Mouse (Mus musculus) heart, embryonic 14.5 days (tissue): ENCODE measurements at regions not wholly inside any gene's neighbourhood (a gene's known extent, or its start where the extent isn't known, plus 50 kb on each side); places are given as distances from the start of the nearest gene placed in this dataset.
"Not testable (repeated sequence)": the region's sequence is repeated elsewhere in the genome, so short reads cannot be mapped to it uniquely, and the experiment has no call there.

Experiments used
- ATAC-seq: fragments of 200-750 bp; cut with Nextera tagmentation; 2 replicates; pipeline ENCODE4 v1.8.0; 2017; ENCODE audit warnings: low read depth, moderate TSS enrichment; ENCODE audit not compliant: insufficient number of reproducible peaks, insufficient read depth, low FRiP score
- H3K27ac ChIP-seq, 2 experiments: fragments of 200-500 bp in 1 of 2; fragments of 300-500 bp in 1 of 2; sonication (generic) in 1 of 2; replicated peaks in 1 of 2; 2 replicates each; pipeline ENCODE4 v1.5.1; 2012 to 2014; ENCODE audit warnings: low read depth in 2 of 2, low read length in 2 of 2, control low read depth in 1 of 2, mild to moderate bottlenecking in 1 of 2, mixed read lengths in 1 of 2; ENCODE audit not compliant: control insufficient read depth in 1 of 2, insufficient read depth in 1 of 2
- H3K27me3 ChIP-seq: fragments of 300-500 bp; sonication (generic); 2 replicates; pipeline ENCODE4 v1.6.1; 2014; ENCODE audit warnings: mild to moderate bottlenecking, low read length, control low read depth; ENCODE audit not compliant: control insufficient read depth, insufficient read depth
- H3K36me3 ChIP-seq: fragments of 300-500 bp; sonication (generic); 2 replicates; pipeline ENCODE4 v1.6.1; 2014; ENCODE audit warnings: mild to moderate bottlenecking, control low read depth, low read length, mixed read lengths; ENCODE audit not compliant: control insufficient read depth, insufficient read depth
- H3K4me1 ChIP-seq, 2 experiments: fragments of 200-500 bp in 1 of 2; fragments of 300-500 bp in 1 of 2; sonication (generic) in 1 of 2; 2 replicates each; pipeline ENCODE4 v1.6.1; 2012 to 2014; ENCODE audit warnings: low read length in 2 of 2, control low read depth in 1 of 2, mixed read lengths in 1 of 2; ENCODE audit not compliant: control insufficient read depth in 2 of 2, insufficient read depth in 2 of 2
- H3K4me2 ChIP-seq: fragments of 300-500 bp; sonication (generic); 2 replicates; pipeline ENCODE4 v1.6.1; 2014; ENCODE audit warnings: mild to moderate bottlenecking, low read length
- H3K4me3 ChIP-seq, 2 experiments: fragments of 200-500 bp in 1 of 2; fragments of 300-500 bp in 1 of 2; sonication (generic) in 1 of 2; 2 replicates each; pipeline ENCODE4 v1.5.1; 2012 to 2014; ENCODE audit warnings: low read length in 2 of 2, mild to moderate bottlenecking in 2 of 2, control low read depth in 1 of 2, low read depth in 1 of 2, moderate library complexity in 1 of 2; ENCODE audit not compliant: control insufficient read depth in 1 of 2, insufficient read depth in 1 of 2
- H3K9ac ChIP-seq: fragments of 300-500 bp; sonication (generic); 2 replicates; pipeline ENCODE4 v1.6.1; 2014; ENCODE audit warnings: mild to moderate bottlenecking, low read length
- H3K9me3 ChIP-seq: fragments of 300-500 bp; sonication (generic); 2 replicates; pipeline ENCODE4 v1.6.1; 2016; ENCODE audit warnings: low read length, control low read depth; ENCODE audit not compliant: control insufficient read depth
- WGBS: fragments of 180-500 bp; shearing (Covaris S2); extraction: QIAGEN DNeasy Blood & Tissue Kit; methylation state at CpG from one replicate; pipeline ENCODE4 v1.1.7; 2014; 5-methylcytosine and 5-hydroxymethylcytosine counted together

DNA sequence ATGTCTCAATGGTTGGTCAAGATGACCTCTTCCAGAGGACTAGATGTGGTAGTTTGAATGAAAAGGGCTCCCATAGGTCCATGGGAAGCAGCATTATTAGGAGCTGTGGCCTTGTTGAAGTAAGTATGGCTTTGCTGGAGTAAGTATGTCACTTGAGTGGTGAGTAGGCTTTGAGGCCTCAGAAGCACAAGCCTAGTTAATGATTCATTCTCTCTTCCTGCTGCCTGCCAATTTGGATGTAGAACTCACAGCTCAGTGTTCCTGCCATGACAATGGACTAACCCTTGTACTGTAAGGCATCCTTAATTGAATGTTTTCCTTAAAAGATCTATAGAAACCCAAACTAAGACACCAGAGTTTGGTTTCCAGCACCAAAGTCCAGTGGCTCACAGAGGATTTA lies 188.8 kb downstream of the Trmt11 start:
- Histone ChIP-seq H3K4me1 (no peaks in the 10 kb centered on the region), H3K4me3 (no peak overlapping the region), H3K27ac (no peak overlapping the region), H3K36me3 (no peaks in the 10 kb centered on the region), H3K4me2 (no peak overlapping the region), H3K9ac (no peak overlapping the region), H3K27me3 (peaks cover 21% of the 10 kb centered on the region), H3K9me3 (no peaks in the 10 kb centered on the region)
- ATAC-seq: no peak

DNA sequence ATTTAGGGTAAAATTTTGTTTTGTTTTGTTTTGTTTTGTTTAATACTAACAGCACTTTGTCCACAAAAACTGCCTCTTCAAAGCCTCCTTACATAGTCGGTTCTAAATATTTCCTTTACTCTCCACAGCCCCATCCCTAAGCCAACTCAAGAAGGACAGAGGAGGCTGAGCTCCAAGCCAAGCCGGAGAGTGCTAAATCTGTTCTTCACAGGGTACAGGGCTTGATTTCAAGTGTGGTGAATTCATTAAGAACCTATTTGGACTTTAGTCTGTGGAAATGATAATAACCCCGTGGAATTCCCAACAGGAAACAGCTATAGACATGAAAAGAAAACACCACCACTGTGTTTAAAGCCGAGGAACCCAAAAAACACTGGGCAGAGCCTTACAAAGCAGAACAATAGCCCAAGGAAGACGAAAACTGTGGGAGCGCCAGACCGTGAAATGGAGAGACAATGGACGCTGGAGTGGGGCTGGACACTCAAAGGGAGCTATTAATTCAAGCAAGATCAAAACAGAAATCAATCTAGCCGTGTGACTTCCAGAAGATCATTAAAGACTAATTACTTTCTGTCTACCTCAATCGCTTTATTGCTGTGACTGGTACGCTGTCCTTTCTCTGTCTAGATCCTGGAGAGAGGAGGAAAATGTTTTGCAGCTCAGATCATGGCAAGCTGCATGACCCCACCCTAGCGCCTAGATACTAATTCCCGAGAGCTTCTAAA lies 194.7 kb downstream of the Trmt11 start:
- Histone ChIP-seq H3K36me3 (no peaks in the 10 kb centered on the region), H3K27me3 (no peaks in the 10 kb centered on the region), H3K27ac (no peak overlapping the region), H3K4me2 (no peak overlapping the region), H3K9ac (no peak overlapping the region), H3K4me3 (no peak overlapping the region), H3K4me1 (no peaks in the 10 kb centered on the region), H3K9me3 (no peaks in the 10 kb centered on the region)
- 69% methylated on average over 13 of the region's 13 CpGs for whole genome bisulfite sequencing
- no peak for ATAC-seq

DNA sequence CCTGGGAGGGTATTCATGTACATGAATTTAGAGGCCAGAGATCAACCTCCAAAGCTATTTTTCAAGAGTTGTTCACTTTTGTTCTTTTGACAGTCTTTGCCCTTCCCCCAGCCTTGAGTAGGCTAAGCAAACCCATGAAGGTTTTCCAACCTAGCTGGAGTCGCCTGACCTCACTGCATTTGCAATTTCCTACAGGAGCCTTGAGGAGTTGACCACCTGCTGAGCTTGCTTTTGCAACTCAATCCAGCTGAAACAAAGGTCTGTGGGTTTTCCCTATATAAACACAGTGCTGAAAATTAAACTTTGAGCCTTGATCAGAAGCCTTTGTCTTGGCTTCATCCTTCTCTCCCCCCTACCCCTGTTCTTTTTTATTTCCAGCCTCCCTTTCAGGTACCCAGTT lies 170.2 kb upstream of the Cenpw start:
- Histone ChIP-seq H3K9ac (no peak overlapping the region), H3K27me3 (no peaks in the 10 kb centered on the region), H3K4me1 (no peaks in the 10 kb centered on the region), H3K36me3 (no peaks in the 10 kb centered on the region), H3K4me2 (no peak overlapping the region), H3K9me3 (0 out of 2 replicates have a peak, but pooled peaks cover 2% of the 10 kb centered on the region), H3K27ac (no peak overlapping the region), H3K4me3 (no peak overlapping the region)
- 48% methylated on average over 1 of the region's 1 CpGs for WGBS
- no peak for ATAC-seq

DNA sequence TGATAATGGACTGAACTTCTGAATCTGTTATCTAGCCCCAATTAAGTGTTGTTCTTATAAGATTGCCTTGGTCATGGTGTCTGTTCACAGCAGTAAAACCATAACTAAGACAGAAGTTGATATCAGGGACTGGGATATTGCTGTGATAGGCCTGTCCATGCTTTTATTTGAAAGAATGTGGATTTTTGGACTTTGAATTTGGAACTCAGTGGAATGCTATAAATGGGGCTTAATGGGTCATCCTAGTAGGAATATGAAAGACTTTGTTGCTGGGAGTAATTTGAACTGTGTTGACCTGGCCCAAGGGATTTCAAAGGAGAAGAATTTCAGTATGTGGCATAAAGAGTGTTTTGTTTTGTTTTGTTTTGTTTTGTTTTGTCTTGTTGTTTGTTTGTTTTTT lies 160.5 kb upstream of the Cenpw start:
- H3K36me3 ChIP-seq, H3K9me3 ChIP-seq, H3K4me1 ChIP-seq, H3K4me3 ChIP-seq, H3K9ac ChIP-seq, H3K4me2 ChIP-seq, ATAC-seq, H3K27me3 ChIP-seq, H3K27ac ChIP-seq: not testable (repeated sequence)

DNA sequence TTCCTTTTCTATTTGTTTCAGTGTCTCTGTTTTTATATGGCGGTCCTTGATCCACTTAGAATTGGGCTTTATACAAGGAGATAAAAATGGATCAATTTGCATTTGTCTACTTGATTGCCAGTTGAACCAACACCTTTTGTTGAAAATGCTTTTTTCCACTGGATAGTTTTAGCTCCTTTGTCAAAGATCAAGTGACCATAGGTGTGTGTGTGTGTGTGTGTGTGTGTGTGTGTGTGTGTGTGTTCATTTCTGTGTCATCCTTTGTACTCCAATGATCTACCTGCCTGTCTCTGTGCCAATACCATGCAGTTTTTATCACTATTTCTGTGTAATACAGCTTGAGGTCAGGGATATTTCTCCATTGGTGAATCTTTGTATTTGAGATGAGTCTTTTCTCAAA lies 158.7 kb upstream of the Cenpw start:
- no peaks in the 10 kb centered on the region for H3K27me3 ChIP-seq
- H3K4me3 ChIP-seq: no peak overlapping the region
- H3K9ac ChIP-seq: no peak overlapping the region
- H3K27ac ChIP-seq: no peak overlapping the region
- no peaks in the 10 kb centered on the region for H3K9me3 ChIP-seq
- H3K4me2 ChIP-seq: no peak overlapping the region
- no peaks in the 10 kb centered on the region for H3K36me3 ChIP-seq
- H3K4me1 ChIP-seq: no peaks in the 10 kb centered on the region
- ATAC-seq: no peak
- 92% methylated on average over 1 of the region's 1 CpGs for whole genome bisulfite sequencing

DNA sequence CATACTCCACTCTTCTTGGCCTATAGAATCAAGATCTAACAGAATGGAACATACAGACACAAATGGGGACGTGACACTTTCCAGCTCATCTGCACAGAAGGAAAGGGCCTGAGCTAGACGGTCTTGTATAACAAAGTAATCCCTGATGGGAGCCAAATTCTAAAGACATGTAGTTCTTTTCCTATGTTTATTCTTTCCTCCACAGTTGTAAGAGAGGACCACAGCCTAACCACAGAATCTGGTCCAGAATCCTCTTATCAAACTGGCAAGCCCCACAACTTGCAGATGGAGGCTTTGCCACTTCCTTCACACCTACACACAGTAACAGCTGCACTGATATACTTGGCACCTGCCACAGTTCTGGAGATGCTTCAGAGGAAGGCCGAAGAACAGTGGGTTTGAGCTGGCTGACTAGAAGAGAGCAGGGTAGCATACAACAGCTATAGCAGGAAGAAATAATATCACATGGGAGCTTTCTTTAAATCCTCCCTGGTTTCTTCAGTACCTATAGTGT lies 142.7 kb upstream of the Cenpw start:
- WGBS: 60% methylated on average over 3 of the region's 3 CpGs
- no peaks in the 10 kb centered on the region for H3K9me3 ChIP-seq

DNA sequence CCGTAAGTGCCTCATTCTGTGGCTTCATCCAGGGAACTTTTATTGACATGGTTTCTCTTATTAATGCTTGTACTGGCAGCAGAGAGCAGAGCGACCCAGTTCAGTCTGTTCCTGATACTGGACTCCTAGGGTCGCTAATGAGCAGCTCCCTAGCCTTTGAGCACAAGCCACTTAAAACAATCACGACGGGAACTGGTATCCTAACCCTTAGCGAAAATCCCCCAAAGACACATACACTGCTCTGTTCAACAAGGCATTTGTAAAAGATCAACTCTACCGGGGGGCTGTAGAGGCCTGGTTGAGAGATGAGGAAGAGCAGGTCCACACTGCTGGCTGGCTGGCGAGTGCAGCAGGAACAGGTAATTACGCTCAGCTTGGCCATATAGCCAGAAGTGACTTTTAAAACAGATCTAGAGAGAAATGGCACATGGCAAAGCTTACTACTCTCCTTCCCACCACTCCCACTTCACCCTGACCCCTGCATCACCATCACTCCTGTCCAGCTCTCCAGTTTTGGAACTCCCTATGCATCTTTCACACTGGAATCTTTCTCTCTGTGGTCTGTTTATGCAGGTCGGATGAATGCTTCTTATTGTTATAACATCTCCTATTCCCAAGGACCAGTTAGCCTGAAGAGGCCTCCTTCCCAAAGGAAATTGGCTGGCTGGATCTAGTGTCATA lies 128.1 kb upstream of the Cenpw start:
- WGBS: 52% methylated on average over 10 of the region's 10 CpGs
- Histone ChIP-seq H3K36me3 (no peaks in the 10 kb centered on the region), H3K4me3 (no peak overlapping the region), H3K4me2 (no peak overlapping the region), H3K27me3 (no peaks in the 10 kb centered on the region), H3K9ac (no peak overlapping the region), H3K9me3 (no peaks in the 10 kb centered on the region), H3K4me1 (no peaks in the 10 kb centered on the region), H3K27ac (no peak overlapping the region)
- no peak for ATAC-seq

More for the DNA sequence above, 142.7 kb upstream of the Cenpw start:
- H3K36me3 ChIP-seq: no peaks in the 10 kb centered on the region
- no peak overlapping the region for H3K4me3 ChIP-seq
- H3K4me2 ChIP-seq: no peak overlapping the region
- H3K4me1 ChIP-seq: no peaks in the 10 kb centered on the region
- no peak overlapping the region for H3K9ac ChIP-seq
- no peak overlapping the region for H3K27ac ChIP-seq
- no peaks in the 10 kb centered on the region for H3K27me3 ChIP-seq
- no peak for ATAC-seq
